Mouse (Mus musculus): ENCODE measurements around the gene Wdhd1.

- TF ChIP-seq CTCF (IDR thresholded peaks at IDR 0.05; ENCODE audit: control insufficient read depth, insufficient read depth, insufficient read length) (no peak), MYOG (IDR thresholded peaks at IDR 0.05; ENCODE audit: control insufficient read depth, extremely low read depth, insufficient read length) (no peak)
These were observed 22.2 kb upstream of the Wdhd1 start for GRCm38 (mm10) chr14:47298819-47299261.

Measured in C2C12 (cell line).